Mouse (Mus musculus) liver, embryonic 15.5 days (tissue): ENCODE results near the gene Ablim1. TPM values are rescaled to one million over a fixed set of nuclear protein-coding genes. Genes with fewer than 3 reads are reported as not detected.

Source experiments
- ATAC-seq: fragments of 200-750 bp; cut with Nextera tagmentation; 2 replicates; pipeline ENCODE4 v1.8.0; 2017; ENCODE audit warnings: moderate number of reproducible peaks, mild to moderate bottlenecking, moderate library complexity; ENCODE audit not compliant: insufficient read depth
- H3K27ac ChIP-seq: fragments of 300-500 bp; sonication (generic); replicated peaks from 2 replicates; pipeline ENCODE4 v1.5.1; 2015; ENCODE audit warnings: mild to moderate bottlenecking, inconsistent platforms
- H3K27me3 ChIP-seq: fragments of 300-500 bp; sonication (generic); 2 replicates; pipeline ENCODE4 v1.6.1; 2015; ENCODE audit warnings: mild to moderate bottlenecking, inconsistent platforms
- H3K36me3 ChIP-seq: fragments of 300-500 bp; sonication (generic); replicated peaks from 2 replicates; pipeline ENCODE4 v1.6.1; 2015; ENCODE audit warnings: moderate library complexity, mild to moderate bottlenecking, inconsistent platforms
- H3K4me1 ChIP-seq: fragments of 300-500 bp; sonication (generic); replicated peaks from 2 replicates; pipeline ENCODE4 v1.6.1; 2015; ENCODE audit warnings: inconsistent platforms
- H3K4me2 ChIP-seq: fragments of 300-500 bp; sonication (generic); 2 replicates; pipeline ENCODE4 v1.6.1; 2015; ENCODE audit warnings: moderate library complexity, mild to moderate bottlenecking, inconsistent platforms
- H3K4me3 ChIP-seq: fragments of 300-500 bp; sonication (generic); replicated peaks from 2 replicates; pipeline ENCODE4 v1.5.1; 2015; ENCODE audit warnings: mild to moderate bottlenecking, inconsistent platforms
- H3K9ac ChIP-seq: fragments of 300-500 bp; sonication (generic); 2 replicates; pipeline ENCODE4 v1.6.1; 2015; ENCODE audit warnings: moderate library complexity, mild to moderate bottlenecking, inconsistent platforms
- H3K9me3 ChIP-seq: fragments of 300-500 bp; sonication (generic); replicated peaks from 2 replicates; pipeline ENCODE4 v1.6.1; 2016; ENCODE audit warnings: inconsistent platforms
- WGBS: fragments of 180-500 bp; shearing (Covaris S2); methylation state at CpG from one replicate; pipeline ENCODE4 v1.1.7; 2015; ENCODE audit warnings: mixed read lengths; ENCODE audit not compliant: insufficient replicate concordance; 5-methylcytosine and 5-hydroxymethylcytosine counted together
- polyA plus RNA-seq: library from polyadenylated mRNA; unstranded; fragments of >200 nt; fragmentation: Nextera tagmentation; extraction: Ambion mirVana; gene quantifications from 2 replicates; pipeline ENCODE4 v1.2.1, GENCODE M21; 2015

The Ablim1 gene
- polyA plus RNA-seq, 1 experiment from 2014 or later = 9.5 TPM

DNA sequence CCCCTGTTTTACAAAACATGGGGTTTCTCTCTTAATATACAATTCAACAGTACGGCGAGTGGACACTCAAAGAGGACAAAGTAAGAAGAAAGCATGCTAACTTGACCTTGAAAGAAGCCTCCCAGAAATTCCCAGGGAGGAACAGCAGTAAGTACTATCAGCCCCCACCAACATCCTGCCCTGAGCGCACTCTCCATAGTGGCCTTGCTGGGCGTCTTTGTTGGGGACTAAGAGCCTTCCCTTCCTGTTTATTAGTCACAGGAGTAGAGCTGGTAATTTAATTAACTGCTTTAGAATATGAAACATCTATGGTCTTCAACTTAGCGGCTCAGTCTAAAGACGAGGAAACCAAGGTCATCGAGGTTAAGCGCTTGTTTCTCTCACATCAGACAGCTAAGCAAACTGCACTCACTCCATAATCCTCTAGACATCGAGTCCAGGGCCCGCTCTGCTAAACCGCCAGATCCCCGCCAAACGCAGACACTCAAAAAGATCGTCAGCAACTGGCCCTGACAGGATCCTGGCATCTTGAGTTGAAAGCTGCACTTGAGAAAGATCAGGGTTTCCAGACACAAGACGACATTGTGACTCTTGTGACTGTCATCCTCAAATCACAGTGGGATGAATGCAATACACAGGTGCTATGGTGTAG lies 50.3 kb downstream of the Ablim1 start:
- Histone ChIP-seq H3K9ac (no peak overlapping the region), H3K4me2 (no peak overlapping the region), H3K4me3 (no peak overlapping the region), H3K36me3 (no peaks in the 10 kb centered on the region), H3K9me3 (no peaks in the 10 kb centered on the region), H3K27ac (no peak overlapping the region), H3K4me1 (no peaks in the 10 kb centered on the region), H3K27me3 (no peaks in the 10 kb centered on the region)
- no peak for ATAC-seq
- WGBS = 65% methylated on average over 15 of the region's 15 CpGs

DNA sequence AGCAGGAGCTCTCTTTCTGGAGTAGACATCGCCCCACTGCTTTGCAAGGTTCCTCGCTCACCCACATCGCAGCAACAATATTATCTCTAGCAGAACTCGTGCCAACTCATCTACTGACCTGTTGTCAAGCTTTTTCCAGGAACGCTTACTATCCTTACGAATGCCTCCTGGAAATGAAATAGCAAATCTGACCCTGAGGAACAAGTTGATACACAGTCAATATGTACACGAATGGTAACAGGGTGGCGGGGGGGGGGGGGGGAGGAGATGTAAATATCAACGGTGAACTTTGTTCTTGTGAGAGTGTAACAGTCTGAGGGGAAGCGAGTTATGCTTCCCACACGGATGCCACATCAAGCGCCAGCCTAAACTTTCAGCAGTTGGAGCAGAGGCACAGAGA lies 56.9 kb downstream of the Ablim1 start:
- Histone ChIP-seq H3K4me3 (no peak overlapping the region), H3K4me2 (peak overlapping the region; percentile 13; the same call in 1 of the 2 replicates), H3K9ac (no peak overlapping the region), H3K4me1 (0 out of 2 replicates have a peak, but pooled peaks cover 4% of the 10 kb centered on the region), H3K36me3 (no peaks in the 10 kb centered on the region), H3K27me3 (no peaks in the 10 kb centered on the region), H3K9me3 (no peaks in the 10 kb centered on the region), H3K27ac (peak overlapping the region; percentile 74)
- peak; percentile 57 for ATAC-seq
- WGBS = 54% methylated on average over 12 of the region's 12 CpGs

DNA sequence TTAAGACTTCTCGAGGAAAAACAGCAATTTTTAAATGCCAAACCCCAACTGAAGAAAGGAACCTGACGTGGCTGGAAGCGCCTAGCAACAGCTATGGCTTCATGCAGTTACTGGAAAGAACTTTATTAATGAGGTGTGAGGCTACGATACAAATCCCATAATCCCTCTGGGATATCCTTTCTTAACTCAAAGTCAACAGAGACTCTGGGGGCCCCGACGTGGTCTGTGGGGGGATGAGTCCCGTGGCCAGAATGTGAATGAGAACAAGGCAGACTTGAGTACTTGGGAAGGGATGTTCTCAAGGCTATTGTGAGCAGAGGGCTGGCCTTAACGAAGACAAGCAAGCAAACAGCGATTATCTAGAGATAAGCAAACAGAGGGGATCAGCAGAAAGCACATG lies 58.1 kb downstream of the Ablim1 start:
- WGBS = 49% methylated on average over 9 of the region's 9 CpGs
- H3K27ac ChIP-seq = no peak overlapping the region
- H3K4me3 ChIP-seq = no peak overlapping the region
- H3K27me3 ChIP-seq = no peaks in the 10 kb centered on the region
- ATAC-seq = no peak
- no peaks in the 10 kb centered on the region for H3K36me3 ChIP-seq
- H3K4me1 ChIP-seq = 0 out of 2 replicates have a peak, but pooled peaks cover 4% of the 10 kb centered on the region
- H3K4me2 ChIP-seq = no peak overlapping the region
- H3K9me3 ChIP-seq = no peaks in the 10 kb centered on the region
- no peak overlapping the region for H3K9ac ChIP-seq

DNA sequence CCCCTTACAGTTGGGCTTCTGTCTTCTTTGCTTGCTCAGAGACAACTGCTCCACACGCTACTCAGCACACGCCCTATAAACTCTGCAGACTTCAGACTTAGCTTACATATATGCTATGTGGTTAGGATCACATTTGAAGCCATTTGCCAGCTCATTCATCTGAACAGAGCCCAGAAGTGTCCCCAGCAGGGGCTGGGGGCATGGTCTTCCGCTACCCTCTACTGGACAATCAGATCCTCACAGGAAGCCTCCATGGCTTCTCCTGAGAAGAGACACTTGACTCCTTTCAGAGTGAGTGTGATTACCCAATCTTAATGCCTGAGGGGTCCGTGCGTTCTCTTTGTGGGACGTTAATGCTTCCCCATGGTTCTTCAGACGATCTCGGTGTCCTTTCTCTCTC lies 59.6 kb downstream of the Ablim1 start:
- no peak overlapping the region for H3K27ac ChIP-seq
- no peak for ATAC-seq
- 0 out of 2 replicates have a peak, but pooled peaks cover 4% of the 10 kb centered on the region for H3K4me1 ChIP-seq
- H3K9me3 ChIP-seq = no peaks in the 10 kb centered on the region
- H3K36me3 ChIP-seq = no peaks in the 10 kb centered on the region
- no peak overlapping the region for H3K4me2 ChIP-seq
- no peaks in the 10 kb centered on the region for H3K27me3 ChIP-seq
- no peak overlapping the region for H3K9ac ChIP-seq
- no peak overlapping the region for H3K4me3 ChIP-seq
- 62% methylated on average over 8 of the region's 8 CpGs for WGBS

DNA sequence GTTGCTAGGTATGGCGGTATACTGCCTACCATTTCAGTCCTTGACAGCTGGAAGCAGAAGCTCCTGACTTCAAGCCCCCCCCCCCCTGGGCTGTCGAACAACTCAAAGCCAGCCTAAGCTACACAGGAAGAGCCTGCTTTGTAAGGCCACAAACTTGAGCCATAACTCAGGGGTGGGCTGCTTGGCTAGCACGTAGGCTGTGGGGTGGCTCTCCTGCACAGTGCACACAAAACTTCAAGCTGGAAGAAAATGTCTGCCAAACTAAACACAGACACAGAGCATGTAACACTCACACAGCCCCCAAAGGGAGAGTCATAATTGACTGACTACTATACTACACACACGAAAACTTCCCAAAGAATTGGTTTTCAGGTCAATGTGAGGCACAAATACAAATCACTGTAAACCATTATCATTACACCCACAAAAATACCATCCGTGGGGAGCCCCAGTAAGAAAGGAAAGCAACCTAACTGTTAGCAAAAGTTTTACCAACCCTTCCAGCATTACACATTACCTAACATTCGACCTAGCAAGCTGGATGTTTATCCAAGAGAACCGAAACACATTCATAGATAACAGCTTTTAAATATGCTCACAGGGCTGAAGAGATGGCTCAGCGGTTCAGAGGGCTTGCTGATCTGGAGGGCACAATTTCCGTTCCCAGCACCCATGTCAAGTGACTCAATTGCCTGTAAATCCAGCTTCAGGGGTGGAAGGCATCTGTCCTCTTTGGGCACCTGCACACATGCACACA lies 61.8 kb downstream of the Ablim1 start:
- Histone ChIP-seq H3K27me3 (no peaks in the 10 kb centered on the region), H3K36me3 (no peaks in the 10 kb centered on the region), H3K4me1 (0 out of 2 replicates have a peak, but pooled peaks cover 4% of the 10 kb centered on the region), H3K4me3 (no peak overlapping the region), H3K9ac (no peak overlapping the region), H3K9me3 (no peaks in the 10 kb centered on the region), H3K27ac (peak overlapping the region; percentile 29), H3K4me2 (no peak overlapping the region)
- ATAC-seq = peak; percentile 40; the same call in 1 of the 2 replicates
- WGBS = 46% methylated on average over 9 of the region's 9 CpGs

DNA sequence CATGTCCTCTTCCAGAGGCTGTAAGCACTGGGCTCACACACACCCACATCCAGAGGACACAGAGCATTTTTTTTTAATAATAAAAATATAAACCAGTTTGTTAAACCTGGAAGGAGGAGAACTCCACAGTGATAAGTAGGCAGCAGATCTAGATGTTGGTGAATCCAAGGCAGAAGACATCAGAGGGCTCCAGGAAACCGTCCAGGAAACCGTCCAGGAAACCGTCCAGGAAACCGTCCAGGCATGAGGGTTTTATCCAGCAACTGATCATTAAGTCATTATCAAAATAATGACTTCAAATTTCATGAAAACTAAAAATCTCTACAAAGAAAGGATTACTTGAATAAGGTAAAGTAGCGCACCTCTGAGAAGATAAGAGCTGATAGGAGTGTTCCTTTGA lies 65.9 kb downstream of the Ablim1 start:
- WGBS = 59% methylated on average over 5 of the region's 5 CpGs
- no peak overlapping the region for H3K4me2 ChIP-seq
- ATAC-seq = no peak

DNA sequence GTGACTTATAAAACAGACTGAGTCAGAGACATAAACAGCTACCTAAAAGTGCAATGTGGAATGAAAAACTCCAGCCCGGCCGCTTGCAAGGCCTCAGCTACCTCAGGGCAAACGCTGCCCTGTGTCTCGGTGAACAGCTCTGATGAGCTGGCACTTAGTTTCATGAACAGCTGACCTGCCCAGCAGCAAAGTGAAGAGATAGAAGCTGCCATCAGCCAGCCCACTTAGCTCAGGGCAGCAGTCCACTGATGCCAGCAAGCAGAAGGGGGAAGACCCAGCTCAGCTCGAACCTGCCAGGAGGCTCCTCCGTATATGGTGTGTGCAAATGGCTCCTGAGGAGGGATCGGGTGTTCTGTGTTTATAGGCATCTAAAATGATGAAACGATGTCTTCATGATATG lies 67.5 kb downstream of the Ablim1 start:
- H3K4me3 ChIP-seq = no peak overlapping the region
- WGBS = 68% methylated on average over 8 of the region's 8 CpGs
- H3K9me3 ChIP-seq = no peaks in the 10 kb centered on the region
- no peak for ATAC-seq
- no peaks in the 10 kb centered on the region for H3K4me1 ChIP-seq
- no peak overlapping the region for H3K27ac ChIP-seq
- no peak overlapping the region for H3K4me2 ChIP-seq
- no peak overlapping the region for H3K9ac ChIP-seq
- H3K27me3 ChIP-seq = no peaks in the 10 kb centered on the region
- no peaks in the 10 kb centered on the region for H3K36me3 ChIP-seq

More for the DNA sequence above, 65.9 kb downstream of the Ablim1 start:
- Histone ChIP-seq H3K4me1 (no peaks in the 10 kb centered on the region), H3K36me3 (no peaks in the 10 kb centered on the region), H3K9me3 (no peaks in the 10 kb centered on the region), H3K27ac (no peak overlapping the region), H3K9ac (no peak overlapping the region), H3K4me3 (no peak overlapping the region), H3K27me3 (no peaks in the 10 kb centered on the region)

DNA sequence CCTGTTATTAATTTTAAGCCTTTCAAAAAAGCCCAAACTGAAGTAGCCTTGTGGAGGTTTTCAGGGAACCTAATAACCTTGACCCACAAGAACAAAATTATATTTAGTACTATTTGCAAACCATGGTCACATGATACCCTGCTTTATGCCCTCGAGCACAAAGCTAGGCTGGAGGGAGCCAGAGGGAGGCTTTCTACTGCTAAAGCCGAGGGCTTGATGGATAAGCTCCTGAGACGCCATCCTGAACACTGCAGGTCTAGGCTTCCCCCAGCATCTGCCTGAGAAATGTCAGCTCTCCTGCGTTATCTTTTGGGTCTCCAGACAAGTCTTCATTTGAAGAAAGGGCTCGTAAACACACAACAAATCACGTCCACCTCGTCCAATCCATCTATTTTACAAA lies 70.4 kb downstream of the Ablim1 start:
- Histone ChIP-seq H3K27ac (no peak overlapping the region), H3K9me3 (no peaks in the 10 kb centered on the region), H3K36me3 (no peaks in the 10 kb centered on the region), H3K4me2 (no peak overlapping the region), H3K4me1 (no peaks in the 10 kb centered on the region), H3K9ac (no peak overlapping the region), H3K4me3 (no peak overlapping the region), H3K27me3 (no peaks in the 10 kb centered on the region)
- WGBS = 50% methylated on average over 7 of the region's 7 CpGs
- ATAC-seq = no peak

DNA sequence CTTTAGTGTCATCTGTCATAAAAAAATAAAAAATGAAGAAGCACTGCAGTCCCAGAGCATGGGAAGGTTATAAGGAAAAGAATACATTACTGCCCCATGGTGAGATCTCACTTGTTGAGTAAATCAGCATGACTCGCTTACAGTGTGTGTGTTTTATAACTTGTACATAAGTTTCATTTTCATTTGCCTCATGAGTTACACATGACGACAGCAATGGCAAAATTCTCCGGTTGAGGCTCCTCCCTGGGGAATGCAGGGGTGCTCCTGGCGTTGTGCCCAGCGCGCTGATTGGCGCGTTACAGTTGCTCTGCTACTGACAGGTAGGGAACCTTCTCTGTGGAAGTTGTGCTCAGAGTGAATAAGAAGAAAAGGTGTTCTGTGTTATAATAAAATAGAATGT lies 71.1 kb downstream of the Ablim1 start:
- no peak overlapping the region for H3K4me2 ChIP-seq
- H3K27me3 ChIP-seq = no peaks in the 10 kb centered on the region
- no peak for ATAC-seq
- no peak overlapping the region for H3K4me3 ChIP-seq
- 79% methylated on average over 8 of the region's 8 CpGs for WGBS
- H3K27ac ChIP-seq = no peak overlapping the region
- no peaks in the 10 kb centered on the region for H3K4me1 ChIP-seq
- no peak overlapping the region for H3K9ac ChIP-seq
- H3K36me3 ChIP-seq = no peaks in the 10 kb centered on the region
- H3K9me3 ChIP-seq = no peaks in the 10 kb centered on the region

DNA sequence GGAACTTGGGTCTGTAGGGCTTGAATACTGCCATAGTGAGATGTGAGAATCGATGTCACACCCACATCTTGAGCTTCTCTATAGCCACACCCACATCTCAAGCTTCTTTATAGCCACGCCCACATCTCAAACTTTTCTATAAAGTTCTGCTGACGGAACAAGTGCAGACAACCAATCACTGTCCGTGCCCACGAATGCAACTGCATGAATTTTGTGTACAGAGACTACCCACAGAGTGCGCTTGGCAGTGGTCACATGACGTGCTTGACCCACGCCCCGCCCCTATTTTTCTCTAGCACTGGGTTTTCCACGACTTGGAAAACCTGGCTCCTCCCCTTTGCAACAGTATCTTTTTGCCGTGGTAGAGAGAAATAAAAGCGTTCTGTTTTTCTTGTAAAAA lies 71.5 kb downstream of the Ablim1 start:
- H3K36me3 ChIP-seq = no peaks in the 10 kb centered on the region
- no peak overlapping the region for H3K9ac ChIP-seq
- no peaks in the 10 kb centered on the region for H3K27me3 ChIP-seq
- 66% methylated on average over 12 of the region's 12 CpGs for WGBS
- no peak overlapping the region for H3K4me2 ChIP-seq
- H3K4me1 ChIP-seq = no peaks in the 10 kb centered on the region
- H3K27ac ChIP-seq = no peak overlapping the region
- no peak overlapping the region for H3K4me3 ChIP-seq
- no peaks in the 10 kb centered on the region for H3K9me3 ChIP-seq
- no peak for ATAC-seq

DNA sequence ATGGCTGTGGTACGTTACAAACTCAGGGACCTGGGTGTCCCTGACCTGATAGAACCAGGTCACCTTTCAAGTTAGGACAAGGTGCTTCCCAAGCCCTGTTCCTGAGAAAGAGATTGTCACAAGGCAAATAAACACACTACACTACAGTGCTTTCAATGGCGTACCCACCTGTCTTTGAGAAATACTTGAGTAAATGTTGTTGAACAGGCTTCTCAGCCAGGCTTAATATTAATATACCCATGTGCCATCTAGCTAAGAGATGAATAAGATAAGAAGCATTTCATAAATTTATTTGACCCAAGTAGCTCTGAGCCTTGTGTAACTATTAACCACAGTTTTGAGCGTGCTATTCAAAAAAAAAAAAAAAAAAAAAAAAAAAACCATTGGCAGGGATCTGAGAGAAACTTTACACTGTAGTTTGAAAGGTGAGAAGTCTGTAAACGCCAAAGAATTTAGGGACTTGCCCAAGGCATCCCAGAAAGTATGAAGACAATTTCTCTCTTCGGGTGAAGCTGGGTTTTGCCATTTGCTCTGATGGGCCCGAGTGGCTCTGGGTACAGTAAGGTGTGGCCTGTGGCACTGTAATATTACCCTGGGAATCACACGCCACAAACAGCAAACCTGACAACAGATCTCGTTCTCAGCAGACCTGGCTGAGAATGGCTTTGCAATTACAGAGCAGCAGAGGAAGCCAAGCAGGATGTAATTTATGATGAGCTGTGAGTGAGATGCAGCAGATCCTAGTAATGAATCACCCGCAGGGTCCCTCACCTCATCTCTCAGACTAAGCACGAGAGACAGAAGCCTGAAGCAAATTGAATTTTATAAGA lies 73.1 kb downstream of the Ablim1 start:
- H3K36me3 ChIP-seq = no peaks in the 10 kb centered on the region
- H3K27ac ChIP-seq = no peak overlapping the region
- no peak overlapping the region for H3K9ac ChIP-seq
- no peak for ATAC-seq
- H3K4me1 ChIP-seq = no peaks in the 10 kb centered on the region
- H3K27me3 ChIP-seq = no peaks in the 10 kb centered on the region
- no peak overlapping the region for H3K4me3 ChIP-seq
- H3K4me2 ChIP-seq = no peak overlapping the region
- WGBS = 50% methylated on average over 10 of the region's 10 CpGs
- no peaks in the 10 kb centered on the region for H3K9me3 ChIP-seq
